Mouse (Mus musculus) megakaryocyte-erythroid progenitor cell, adult 5-6 weeks (primary cell): Measurements from ENCODE around the gene Prkcsh. TPM values are rescaled to one million over a fixed set of nuclear protein-coding genes. Genes with fewer than 3 reads are reported as not detected.

Experiments
- ATAC-seq: replicated peaks from 2 replicates; pipeline ENCODE4 v1.8.0; 2016; ENCODE audit warnings: mild to moderate bottlenecking, inconsistent platforms; ENCODE audit not compliant: severe bottlenecking, poor library complexity, low FRiP score, low TSS enrichment
- total RNA-seq, 2 experiments: library from RNA; stranded (forward) in 1 of 2; stranded (reverse) in 1 of 2; fragments of 200-1000, 215-1000 nt in 1 of 2; fragments of >200 nt in 1 of 2; fragmentation: Nextera tagmentation in 1 of 2; gene quantifications; 2 replicates each; pipeline ENCODE4 v1.2.3; 2014 to 2017

Prkcsh gene
- total RNA-seq (2014; fragmentation: Nextera tagmentation), result 45.7 and 56.7 TPM in 2 replicates
- total RNA-seq (2017), result 102 and 107 TPM in 2 replicates

DNA sequence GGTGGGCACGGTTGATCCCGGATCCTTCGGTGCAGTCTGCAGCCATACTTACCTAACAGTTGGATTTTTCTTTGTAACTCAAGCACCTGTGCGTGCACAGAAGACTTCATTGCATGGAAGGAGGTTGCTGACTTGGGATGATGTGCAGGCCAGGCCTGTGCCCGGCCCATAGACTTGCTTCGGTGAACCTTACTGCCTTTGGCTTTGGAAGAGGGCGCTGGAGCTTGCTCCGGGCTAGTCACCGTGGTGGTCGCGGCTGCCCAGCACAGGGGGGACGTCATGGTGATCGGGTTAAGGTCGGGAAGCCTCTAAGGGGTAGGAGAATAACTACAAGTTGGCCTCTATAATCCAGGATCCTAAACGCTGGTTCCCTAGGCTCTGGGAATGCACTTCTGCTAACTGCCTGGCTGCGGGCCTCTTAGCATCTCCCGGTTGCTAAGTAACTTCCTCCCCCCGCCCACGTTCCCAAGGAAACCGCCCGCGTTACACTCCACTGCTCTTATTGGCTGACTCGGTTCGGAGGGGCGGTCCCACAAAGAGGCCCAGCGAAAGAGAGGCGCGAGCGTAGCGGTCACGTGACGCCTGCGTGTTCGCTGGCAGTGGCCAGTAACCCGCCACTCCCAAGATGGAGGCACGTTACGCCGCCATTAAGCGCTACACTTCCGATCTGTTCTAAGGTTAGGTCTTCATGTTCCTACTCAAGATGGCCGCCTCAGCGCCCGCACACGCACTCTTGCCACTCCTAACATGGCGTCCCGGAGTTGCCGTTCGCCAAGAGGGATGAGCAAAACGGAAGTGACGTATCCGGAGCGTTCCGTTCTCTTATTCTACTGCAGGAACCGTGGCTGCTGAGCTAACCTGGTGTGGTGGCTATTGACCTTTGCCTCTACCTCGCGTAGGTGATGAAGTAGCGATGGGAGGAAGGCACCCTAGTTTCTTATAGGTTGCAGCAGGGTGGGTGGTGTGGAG lies at the start of gene Prkcsh, which contains the start of gene Ccdc151:
Prkcsh (plus strand) TSS at position 613 of the 969 bp plus-strand sequence.
Ccdc151 (minus strand) TSS at position 441 of the 969 bp plus-strand sequence.
- ATAC-seq, result peak; percentile 95

GRCm38 (mm10) chr9:21953600-21953999 lies 49.0 kb upstream of the Prkcsh start:
- no peak for ATAC-seq

GRCm38 (mm10) chr9:21954635-21955034 lies 48.0 kb upstream of the Prkcsh start:
- ATAC-seq, result no peak

DNA sequence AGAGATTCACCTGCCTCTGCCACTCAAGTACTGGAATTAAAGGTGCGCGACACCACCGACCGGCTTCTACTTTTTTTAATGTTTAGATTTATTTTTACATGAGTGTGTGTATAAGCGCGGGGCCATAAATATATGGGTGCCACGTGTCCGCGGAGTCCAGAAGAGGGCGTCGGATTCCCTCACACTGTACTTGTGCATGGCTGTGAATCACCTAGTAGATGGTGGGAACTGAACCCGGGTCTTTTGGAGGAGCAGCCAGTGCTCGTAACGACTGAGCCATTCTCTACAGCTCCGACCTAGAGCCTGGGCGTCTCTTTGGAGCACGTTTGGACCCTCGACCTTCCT lies 47.4 kb upstream of the Prkcsh start:
- peak; percentile 56 for ATAC-seq

GRCm38 (mm10) chr9:21955570-21956281 lies 46.9 kb upstream of the Prkcsh start, which contains the start of gene Swsap1:
Gene Swsap1, plus strand, starts transcription at chr9:21955755.
- peak; percentile 90 for ATAC-seq

GRCm38 (mm10) chr9:21958372-21958771 lies 44.2 kb upstream of the Prkcsh start:
- no peak for ATAC-seq

- ATAC-seq, result no peak
Measured at GRCm38 (mm10) chr9:21959244-21959643, 43.4 kb upstream of the Prkcsh start.

- ATAC-seq, result no peak
Measured at GRCm38 (mm10) chr9:21960135-21960534, 42.5 kb upstream of the Prkcsh start.

GRCm38 (mm10) chr9:21960558-21961208 lies 41.9 kb upstream of the Prkcsh start:
- no peak for ATAC-seq

- 0 out of 2 replicates have a peak, but pooled peaks have one; percentile 2 for ATAC-seq
Measured at GRCm38 (mm10) chr9:21961366-21961980, 41.1 kb upstream of the Prkcsh start.

GRCm38 (mm10) chr9:21962010-21962409 lies 40.6 kb upstream of the Prkcsh start:
- no peak for ATAC-seq

DNA sequence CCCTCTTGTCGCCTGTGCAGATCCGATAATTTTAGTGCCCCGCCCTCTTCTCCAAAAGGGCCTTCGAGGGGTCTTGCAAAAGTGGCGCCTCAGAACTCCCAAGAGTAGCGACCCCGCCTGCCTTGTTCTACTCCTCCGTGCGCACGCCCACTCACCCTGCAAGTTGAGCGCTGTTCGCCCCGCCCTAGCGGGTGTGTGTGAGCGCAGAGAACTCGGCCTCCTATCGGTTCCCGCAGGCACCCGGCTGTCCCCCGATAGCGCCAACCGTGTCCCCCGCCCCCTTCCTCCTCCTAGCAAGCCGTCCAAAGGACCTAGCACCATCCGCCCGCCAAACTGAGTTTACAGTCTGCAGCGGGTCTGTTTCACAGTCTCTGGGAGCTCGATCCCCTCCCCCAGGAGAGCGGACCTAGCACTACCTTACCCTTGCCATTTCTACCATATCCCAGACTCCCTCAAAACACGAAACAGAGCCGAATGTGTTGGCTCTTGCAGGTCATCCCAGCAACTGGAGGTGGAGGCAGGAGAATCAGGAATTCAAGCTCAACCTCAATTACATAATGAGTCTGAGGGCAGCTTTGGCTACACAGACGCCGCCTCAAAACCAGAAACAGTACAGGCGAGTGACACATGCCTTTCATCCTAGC lies 40.1 kb upstream of the Prkcsh start:
- peak; percentile 91 for ATAC-seq

- peak; percentile 56 for ATAC-seq
Measured at GRCm38 (mm10) chr9:21963417-21963816, 39.2 kb upstream of the Prkcsh start, which contains the start of gene Epor. Gene Epor, minus strand, starts transcription at chr9:21963506.

- ATAC-seq, result no peak
Measured at GRCm38 (mm10) chr9:21968883-21969282, 33.7 kb upstream of the Prkcsh start.

DNA sequence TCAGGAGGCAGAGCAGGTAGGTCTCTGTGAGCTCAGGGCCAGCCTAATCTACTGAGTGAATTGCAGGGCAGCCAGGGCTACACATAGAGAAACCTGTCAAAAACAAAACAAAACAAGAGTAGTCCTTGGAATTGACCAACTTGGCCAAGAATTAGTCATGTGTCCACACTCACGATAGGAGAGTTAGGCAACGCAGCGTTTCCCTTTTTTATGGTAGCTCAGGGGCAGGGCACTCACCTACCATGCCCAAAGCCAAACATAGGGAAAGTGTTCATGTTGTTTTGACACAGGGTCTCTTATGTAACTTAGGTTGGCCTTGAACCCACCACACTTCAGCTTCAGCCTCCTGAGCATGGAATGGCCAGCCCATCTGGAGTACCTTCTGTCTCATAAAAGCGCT lies 33.3 kb upstream of the Prkcsh start:
- ATAC-seq, result no peak

- no peak for ATAC-seq
Measured at GRCm38 (mm10) chr9:21976626-21977175, 25.9 kb upstream of the Prkcsh start.

- ATAC-seq, result no peak
Measured at GRCm38 (mm10) chr9:21977331-21977730, 25.3 kb upstream of the Prkcsh start.

GRCm38 (mm10) chr9:21977972-21978371 lies 24.6 kb upstream of the Prkcsh start:
- ATAC-seq, result peak; percentile 56
